Mouse (Mus musculus) midbrain, postnatal 0 days (tissue): ENCODE data around the gene Caskin2. TPM values are rescaled to one million over a fixed set of nuclear protein-coding genes. Genes with fewer than 3 reads are reported as not detected.

ENCODE experiments used
- ATAC-seq: fragments of 200-750 bp; cut with Nextera tagmentation; 2 replicates; pipeline ENCODE4 v1.8.0; 2017; ENCODE audit warnings: moderate number of reproducible peaks, mild to moderate bottlenecking, moderate TSS enrichment, moderate library complexity; ENCODE audit not compliant: low FRiP score
- DNase-seq: peaks from one replicate; pipeline ENCODE4 v3.0.0-alpha.2; 2015; ENCODE audit warnings: low spot score
- H3K27ac ChIP-seq: fragments of 300-500 bp; sonication (generic); 2 replicates; pipeline ENCODE4 v1.5.1; 2014; ENCODE audit warnings: low read depth, mild to moderate bottlenecking, low read length, mixed read lengths
- H3K27me3 ChIP-seq: fragments of 300-500 bp; sonication (generic); 2 replicates; pipeline ENCODE4 v1.6.1; 2014; ENCODE audit warnings: low read length, control low read depth, mixed read lengths; ENCODE audit not compliant: insufficient read depth
- H3K36me3 ChIP-seq: fragments of 300-500 bp; sonication (generic); 2 replicates; pipeline ENCODE4 v1.6.1; 2014; ENCODE audit warnings: low read length, control low read depth, mixed read lengths; ENCODE audit not compliant: insufficient read depth
- H3K4me1 ChIP-seq: fragments of 300-500 bp; sonication (generic); 2 replicates; pipeline ENCODE4 v1.6.1; 2014; ENCODE audit warnings: mild to moderate bottlenecking, control low read depth, antibody characterized with exemption, low read length, mixed read lengths; ENCODE audit not compliant: insufficient read depth
- H3K4me2 ChIP-seq: fragments of 300-500 bp; sonication (generic); 2 replicates; pipeline ENCODE4 v1.6.1; 2014; ENCODE audit warnings: low read depth, mild to moderate bottlenecking, low read length, mixed read lengths; ENCODE audit not compliant: poor library complexity, severe bottlenecking
- H3K4me3 ChIP-seq: fragments of 300-500 bp; sonication (generic); 2 replicates; pipeline ENCODE4 v1.5.1; 2014; ENCODE audit warnings: low read depth, mild to moderate bottlenecking, low read length, moderate library complexity
- H3K9ac ChIP-seq: fragments of 300-500 bp; sonication (generic); replicated peaks from 2 replicates; pipeline ENCODE4 v1.6.1; 2014; ENCODE audit warnings: mild to moderate bottlenecking, low read length, moderate library complexity, mixed read lengths; ENCODE audit not compliant: poor library complexity, severe bottlenecking
- H3K9me3 ChIP-seq: fragments of 300-500 bp; sonication (generic); 2 replicates; pipeline ENCODE4 v1.6.1; 2016; ENCODE audit warnings: low read length, control low read depth
- CTCF ChIP-seq: IDR thresholded peaks from 2 replicates; pipeline ENCODE4 v1.5.1; 2016; ENCODE audit warnings: antibody characterized with exemption, mild to moderate bottlenecking
- WGBS: fragments of 180-500 bp; shearing (Covaris S2); extraction: QIAGEN DNeasy Blood & Tissue Kit; methylation state at CpG from one replicate; pipeline ENCODE4 v1.1.7; 2014; 5-methylcytosine and 5-hydroxymethylcytosine counted together
- polyA plus RNA-seq: library from polyadenylated mRNA; unstranded; fragments of >200 nt; fragmentation: Nextera tagmentation; extraction: Ambion mirVana; gene quantifications from 2 replicates; pipeline ENCODE4 v1.2.1, GENCODE M21; 2015
- total RNA-seq: library from RNA; depleted of rRNA; stranded (reverse); fragments of >200 nt; gene quantifications from 2 replicates; pipeline ENCODE4 v1.2.3, GENCODE M21; 2014

The Caskin2 gene
- total and polyA plus RNA-seq, 2 experiments from 2014 or later = 7.2 to 27.9 TPM

GRCm38 (mm10) chr11:115833021-115833513 lies 19.6 kb upstream of the Caskin2 start:
- TF ChIP-seq CTCF = no peak
- Histone ChIP-seq H3K9me3 (no peaks in the 10 kb centered on the region), H3K4me1 (no peaks in the 10 kb centered on the region), H3K4me2 (no peak overlapping the region), H3K27ac (no peak overlapping the region), H3K36me3 (no peaks in the 10 kb centered on the region), H3K27me3 (peaks cover 6% of the 10 kb centered on the region; the same call in 1 of the 2 replicates), H3K4me3 (no peak overlapping the region), H3K9ac (no peak overlapping the region)
- no peak for ATAC-seq
- 26% methylated on average over 8 of the region's 8 CpGs for WGBS
- no peak for DNase-seq

GRCm38 (mm10) chr11:115832523-115832922 lies 19.1 kb upstream of the Caskin2 start:
- Histone ChIP-seq H3K9ac (no peak overlapping the region), H3K27ac (no peak overlapping the region), H3K4me3 (no peak overlapping the region), H3K4me1 (no peaks in the 10 kb centered on the region), H3K4me2 (no peak overlapping the region), H3K27me3 (peaks cover 6% of the 10 kb centered on the region; the same call in 1 of the 2 replicates), H3K36me3 (no peaks in the 10 kb centered on the region), H3K9me3 (no peaks in the 10 kb centered on the region)
- 20% methylated on average over 8 of the region's 8 CpGs for WGBS
- no peak for ATAC-seq
- TF ChIP-seq CTCF = no peak
- DNase-seq = no peak

- ATAC-seq (no peak), DNase-seq (no peak)
- Histone ChIP-seq H3K36me3 (no peaks in the 10 kb centered on the region), H3K27me3 (peaks cover 6% of the 10 kb centered on the region; the same call in 1 of the 2 replicates), H3K4me3 (no peak overlapping the region), H3K9me3 (no peaks in the 10 kb centered on the region), H3K4me1 (no peaks in the 10 kb centered on the region), H3K4me2 (no peak overlapping the region), H3K27ac (no peak overlapping the region), H3K9ac (no peak overlapping the region)
- 71% methylated on average over 6 of the region's 6 CpGs for WGBS
- TF ChIP-seq CTCF = no peak
Measured at GRCm38 (mm10) chr11:115832064-115832463, 18.6 kb upstream of the Caskin2 start.

- H3K4me1 ChIP-seq = no peaks in the 10 kb centered on the region
- ATAC-seq (no peak), DNase-seq (no peak)
- no peak overlapping the region for H3K27ac ChIP-seq
- TF ChIP-seq CTCF = no peak
- 57% methylated on average over 3 of the region's 3 CpGs for WGBS
- no peaks in the 10 kb centered on the region for H3K36me3 ChIP-seq
- H3K9me3 ChIP-seq = no peaks in the 10 kb centered on the region
- H3K27me3 ChIP-seq = peaks cover 6% of the 10 kb centered on the region; the same call in 1 of the 2 replicates
- no peak overlapping the region for H3K9ac ChIP-seq
- no peak overlapping the region for H3K4me2 ChIP-seq
- no peak overlapping the region for H3K4me3 ChIP-seq
Measured at GRCm38 (mm10) chr11:115831518-115831917, 18.1 kb upstream of the Caskin2 start.

GRCm38 (mm10) chr11:115830550-115831325 lies 17.3 kb upstream of the Caskin2 start:
- no peak overlapping the region for H3K9ac ChIP-seq
- DNase-seq = no peak
- peaks cover 10% of the 10 kb centered on the region for H3K27me3 ChIP-seq
- no peak overlapping the region for H3K4me3 ChIP-seq
- no peak for TF ChIP-seq CTCF
- H3K9me3 ChIP-seq = no peaks in the 10 kb centered on the region
- 27% methylated on average over 25 of the region's 25 CpGs for WGBS
- ATAC-seq = no peak
- H3K27ac ChIP-seq = no peak overlapping the region
- H3K36me3 ChIP-seq = no peaks in the 10 kb centered on the region
- no peaks in the 10 kb centered on the region for H3K4me1 ChIP-seq
- H3K4me2 ChIP-seq = no peak overlapping the region

GRCm38 (mm10) chr11:115829036-115829435 lies 15.6 kb upstream of the Caskin2 start:
- no peak for TF ChIP-seq CTCF
- DNase-seq (no peak), ATAC-seq (no peak)
- WGBS = 57% methylated on average over 4 of the region's 4 CpGs
- H3K27me3 ChIP-seq = peaks cover 19% of the 10 kb centered on the region
- no peak overlapping the region for H3K4me2 ChIP-seq
- no peaks in the 10 kb centered on the region for H3K36me3 ChIP-seq
- no peak overlapping the region for H3K4me3 ChIP-seq
- no peak overlapping the region for H3K9ac ChIP-seq
- H3K9me3 ChIP-seq = no peaks in the 10 kb centered on the region
- H3K27ac ChIP-seq = no peak overlapping the region
- H3K4me1 ChIP-seq = peaks cover 3% of the 10 kb centered on the region; the same call in 1 of the 2 replicates
